Mouse (Mus musculus) erythroblast, embryonic 14.5 days (primary cell): ENCODE data around the gene Ska2.

ENCODE experiments used
- GATA1 ChIP-seq: IDR thresholded peaks from 2 replicates; pipeline ENCODE4 v1.6.1; 2012; ENCODE audit warnings: low read length, inconsistent platforms, mixed read lengths
- TAL1 ChIP-seq: IDR thresholded peaks from 3 replicates; pipeline ENCODE4 v1.6.1; 2012; ENCODE audit warnings: low read length, inconsistent platforms, mixed read lengths

GRCm38 (mm10) chr11:87086290-87086984 is 22.6 kb upstream of the Ska2 start, which contains the start of gene Smg8:
- TF ChIP-seq GATA1 (no peak), TAL1 (no peak)
